Mouse (Mus musculus): ENCODE data around the gene Tyw1. TPM values are rescaled to one million over a fixed set of nuclear protein-coding genes. Genes with fewer than 3 reads are reported as not detected.
A peak's percentile ranks its signal among the peaks of the same experiment; 100 is the strongest.

The Tyw1 gene
- total RNA-seq, 2 experiments from 2014 or later, result 15.2 to 18.2 TPM

DNA sequence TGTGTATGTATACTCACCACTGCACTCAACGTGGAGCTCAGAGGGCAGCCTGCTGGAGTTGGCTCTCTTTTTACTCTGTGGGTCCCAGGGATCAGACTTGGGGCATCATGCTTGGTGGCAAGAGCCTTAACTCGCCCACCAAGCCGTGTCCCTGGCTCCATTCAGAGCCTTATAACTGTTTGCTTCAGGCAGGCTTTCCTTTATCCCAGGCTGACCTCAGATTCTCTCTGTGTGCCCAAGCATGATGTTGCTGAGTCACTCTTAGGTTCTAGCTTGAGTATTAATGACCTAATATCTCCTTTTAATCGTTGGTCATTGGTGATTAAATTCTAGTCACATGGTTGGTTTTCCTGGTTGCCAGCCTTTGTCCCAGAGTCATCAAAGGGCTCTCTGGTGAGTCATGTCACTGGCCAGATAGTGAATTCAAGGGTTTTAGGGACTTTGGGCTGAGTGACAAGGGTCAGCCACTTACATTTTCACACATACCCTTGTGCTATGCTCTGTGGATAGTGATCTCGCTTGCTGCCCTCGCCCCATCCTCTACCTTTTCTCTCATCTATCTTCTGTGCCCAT lies 9.1 kb downstream of the Tyw1 start:
- no peak for DNase-seq

DNA sequence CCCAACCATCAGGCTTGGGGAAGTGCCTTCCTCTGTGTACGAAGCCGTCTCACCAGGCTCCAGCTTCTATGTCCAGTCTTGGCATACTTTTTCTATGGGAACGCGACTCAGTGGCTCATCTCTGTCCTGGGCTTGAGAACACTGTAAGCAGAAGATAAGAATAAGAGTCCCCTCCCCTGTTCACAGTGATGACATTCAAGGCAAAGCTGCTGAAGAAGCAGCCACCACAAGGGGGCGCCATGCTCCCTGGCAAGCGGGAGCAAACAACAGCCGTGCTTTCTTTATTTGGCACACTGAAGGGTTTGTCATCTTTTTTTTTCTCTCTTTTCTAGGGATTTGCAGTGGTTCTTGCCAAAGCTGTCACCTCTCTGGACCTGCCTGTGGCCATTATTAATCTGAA lies 11.2 kb downstream of the Tyw1 start:
- no peak for DNase-seq

GRCm38 (mm10) chr5:130267316-130267715 lies 11.9 kb downstream of the Tyw1 start:
- DNase-seq, result no peak

DNA sequence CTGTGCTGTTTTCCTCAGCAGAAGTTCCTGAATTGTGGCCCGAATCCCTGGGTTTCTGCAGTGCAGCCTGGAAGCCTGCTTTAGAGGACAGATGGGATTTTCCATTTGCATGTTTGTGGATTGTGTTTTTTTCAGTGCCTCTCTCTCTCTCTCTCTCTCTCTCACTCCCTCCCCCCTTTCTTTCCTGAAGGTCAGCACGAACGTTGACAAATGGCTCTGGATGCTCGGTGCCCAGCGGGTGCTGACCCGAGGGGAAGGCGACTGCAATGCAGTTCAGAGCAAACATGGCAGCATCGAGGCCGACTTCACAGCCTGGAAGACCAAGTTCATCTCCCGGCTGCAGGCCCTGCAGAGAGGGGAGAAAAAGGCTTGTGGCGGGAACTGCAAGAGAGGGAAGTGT lies 13.6 kb downstream of the Tyw1 start:
- no peak for DNase-seq

DNA sequence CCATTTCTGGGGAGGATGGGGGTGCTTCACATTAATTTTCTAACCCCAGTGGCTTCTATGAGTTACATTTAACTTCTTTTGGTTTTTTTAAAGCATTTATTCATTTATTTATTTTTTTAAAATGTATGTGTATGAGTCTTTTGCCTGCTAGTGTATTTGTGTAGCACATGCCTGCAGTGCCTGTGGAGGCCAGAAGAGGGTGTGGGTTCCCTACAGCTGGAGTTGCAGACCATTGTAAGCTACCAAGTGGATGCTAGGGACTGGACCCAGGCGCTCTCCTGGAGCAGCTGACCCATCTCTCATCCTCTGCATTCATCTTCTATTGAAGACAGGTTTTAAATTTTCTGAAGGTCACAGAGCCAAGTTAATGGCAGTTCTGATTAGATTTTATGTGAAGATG lies 16.9 kb downstream of the Tyw1 start:
- DNase-seq, result no peak

DNA sequence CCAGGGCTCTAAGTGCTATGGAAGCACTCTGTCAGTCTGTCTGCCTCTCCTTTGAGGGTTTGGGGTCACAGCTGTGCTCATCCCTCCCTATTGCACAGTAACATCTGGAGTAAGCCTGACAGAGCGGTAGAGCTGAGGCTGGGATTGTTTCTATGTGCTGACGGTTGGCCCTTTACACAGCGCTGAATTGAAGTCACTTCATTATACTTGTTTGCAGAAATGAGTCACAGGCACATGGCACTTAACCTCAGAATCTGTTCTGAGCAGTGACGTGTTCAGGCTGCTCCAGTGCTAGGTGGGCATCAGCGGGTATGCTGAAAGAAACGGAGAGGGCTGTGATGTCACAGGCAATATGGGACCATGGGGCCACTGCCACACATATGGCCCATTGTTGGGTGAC lies 17.6 kb downstream of the Tyw1 start:
- no peak for DNase-seq

DNA sequence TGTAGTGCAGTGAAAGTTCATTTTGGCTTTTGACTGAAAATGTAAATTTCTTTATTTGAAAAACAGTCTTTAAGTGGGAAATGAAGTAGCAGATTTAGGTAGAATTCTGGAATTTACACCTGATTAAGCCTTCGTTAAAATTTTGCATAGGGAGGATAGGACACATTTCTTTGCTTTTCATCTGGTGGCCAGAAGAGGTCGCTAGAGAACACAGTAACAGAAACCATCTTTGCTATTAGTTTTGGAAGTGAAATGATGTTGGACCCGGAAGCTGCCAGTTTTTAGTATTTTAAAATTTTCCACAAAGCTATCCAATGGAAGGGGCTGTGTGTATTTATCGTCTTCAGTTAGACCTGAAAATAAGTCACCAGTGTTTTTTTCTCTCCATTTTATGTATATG lies 20.1 kb downstream of the Tyw1 start:
- no peak for DNase-seq

- no peak for DNase-seq
Measured at GRCm38 (mm10) chr5:130278011-130278472, 22.6 kb downstream of the Tyw1 start.

- DNase-seq, result no peak
Measured at GRCm38 (mm10) chr5:130283079-130283732, 27.8 kb downstream of the Tyw1 start.

DNA sequence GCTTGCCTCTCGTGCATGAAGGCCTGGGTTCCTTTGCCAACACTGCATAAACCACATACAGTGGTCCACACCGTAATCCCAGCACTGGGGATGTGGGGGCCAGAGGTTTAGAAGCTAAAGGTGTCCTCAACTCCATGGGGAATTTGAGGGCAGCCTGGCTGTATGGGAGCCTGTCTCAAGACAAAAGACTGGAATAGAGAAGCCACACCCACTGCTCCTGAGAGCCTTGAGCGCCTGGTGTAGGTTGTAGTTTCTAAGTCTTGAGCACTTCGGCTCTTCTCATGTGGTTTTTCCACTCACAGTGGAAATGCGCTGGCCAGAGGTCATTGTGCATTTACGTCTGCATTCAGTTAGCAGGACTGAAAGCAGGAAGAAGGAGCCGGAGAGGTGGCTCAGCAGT lies 32.7 kb downstream of the Tyw1 start:
- DNase-seq, result no peak

- DNase-seq, result no peak
Measured at GRCm38 (mm10) chr5:130290242-130290641, 34.8 kb downstream of the Tyw1 start.

- DNase-seq, result peak; percentile 66 to 67
Measured at GRCm38 (mm10) chr5:130290775-130291174, 35.4 kb downstream of the Tyw1 start.

GRCm38 (mm10) chr5:130292976-130293375 lies 37.6 kb downstream of the Tyw1 start:
- no peak for DNase-seq

DNA sequence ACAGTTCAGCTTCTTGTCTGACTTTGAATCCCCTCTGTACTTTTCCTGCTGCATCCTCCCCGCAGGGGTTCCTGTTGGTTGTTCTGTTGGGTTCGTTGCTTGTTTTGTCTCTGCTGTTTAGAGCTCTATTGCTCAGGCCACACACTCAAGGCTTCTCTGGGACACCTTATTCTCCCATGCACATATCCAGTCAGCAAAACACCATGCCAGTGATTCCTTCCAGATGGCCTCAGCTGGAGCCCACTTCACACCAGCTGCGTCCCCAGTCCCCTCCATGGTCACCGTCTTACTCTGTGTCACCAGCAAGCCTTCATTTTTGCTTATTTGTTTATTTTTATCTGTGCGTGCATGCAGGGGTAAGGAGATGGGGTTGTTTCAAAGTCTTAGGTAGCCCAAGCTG lies 38.5 kb downstream of the Tyw1 start:
- DNase-seq, result no peak

DNA sequence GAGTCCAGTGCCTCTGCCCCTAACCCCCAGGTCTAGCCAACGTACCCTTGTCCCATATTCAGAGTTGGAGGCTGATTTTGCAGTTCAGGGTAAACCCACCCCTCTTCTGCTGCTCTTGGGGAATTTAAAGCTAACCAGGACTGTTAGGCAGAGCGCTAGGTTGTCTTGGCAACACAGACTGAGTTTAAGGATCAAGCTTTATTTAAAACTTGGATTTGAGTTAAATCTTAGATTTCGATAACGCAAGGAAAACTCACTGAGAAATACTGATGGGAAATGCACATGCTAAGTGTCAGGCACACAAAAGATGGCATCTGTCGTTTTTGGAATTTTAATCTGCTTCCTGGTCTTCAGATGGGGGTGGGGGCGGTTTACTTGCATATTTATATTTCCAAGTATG lies 39.2 kb downstream of the Tyw1 start:
- no peak for DNase-seq

DNA sequence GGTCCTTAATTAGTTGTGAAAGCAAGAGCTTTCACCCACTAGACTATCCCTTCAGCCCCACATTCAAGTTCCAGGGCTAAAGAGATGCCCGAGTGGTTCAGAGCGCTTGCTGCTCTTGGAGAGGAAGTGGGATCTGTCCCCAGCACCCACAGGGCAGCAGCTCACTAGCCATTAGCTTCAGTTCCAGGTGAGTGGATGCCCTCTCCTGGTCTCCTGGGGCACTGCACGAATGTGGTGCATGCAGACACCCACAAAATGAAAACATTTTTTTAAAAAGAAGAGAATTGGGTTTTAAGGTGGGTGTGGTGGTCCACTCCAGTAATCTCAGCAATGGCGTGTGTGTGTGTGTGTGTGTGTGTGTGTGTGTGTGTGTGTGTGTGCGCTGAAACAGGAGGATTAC lies 40.7 kb downstream of the Tyw1 start:
- no peak for DNase-seq

DNA sequence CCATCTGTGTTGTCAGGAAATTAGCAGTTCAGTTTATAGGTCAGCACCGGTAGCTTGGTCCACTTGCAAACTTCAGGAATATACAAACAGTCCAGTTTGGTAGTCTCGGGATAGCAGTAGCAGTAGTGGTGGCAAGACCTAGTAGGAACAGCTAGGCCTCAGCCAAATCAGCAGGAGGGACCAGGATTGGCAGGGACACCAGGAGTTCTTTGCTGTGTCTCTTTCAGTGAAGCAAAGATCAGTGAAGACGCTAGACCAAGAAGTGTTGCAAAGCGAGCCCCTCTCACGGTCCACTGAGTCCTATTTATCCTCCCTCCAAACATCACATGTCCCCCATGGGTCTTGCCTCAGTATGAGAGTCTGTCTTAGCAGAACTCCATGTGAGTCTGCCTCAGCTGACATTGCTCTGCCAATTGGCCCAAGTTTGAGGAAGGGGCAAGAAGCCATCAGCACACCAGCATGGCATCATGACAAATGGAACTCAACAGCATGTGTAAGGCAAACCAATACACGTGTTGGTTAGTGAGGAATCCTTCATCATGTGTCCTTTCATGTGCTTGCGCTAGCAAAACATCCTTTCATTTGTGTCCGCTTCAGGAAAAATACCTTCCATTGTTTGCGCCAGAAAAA lies 43.5 kb downstream of the Tyw1 start:
- no peak for DNase-seq

DNA sequence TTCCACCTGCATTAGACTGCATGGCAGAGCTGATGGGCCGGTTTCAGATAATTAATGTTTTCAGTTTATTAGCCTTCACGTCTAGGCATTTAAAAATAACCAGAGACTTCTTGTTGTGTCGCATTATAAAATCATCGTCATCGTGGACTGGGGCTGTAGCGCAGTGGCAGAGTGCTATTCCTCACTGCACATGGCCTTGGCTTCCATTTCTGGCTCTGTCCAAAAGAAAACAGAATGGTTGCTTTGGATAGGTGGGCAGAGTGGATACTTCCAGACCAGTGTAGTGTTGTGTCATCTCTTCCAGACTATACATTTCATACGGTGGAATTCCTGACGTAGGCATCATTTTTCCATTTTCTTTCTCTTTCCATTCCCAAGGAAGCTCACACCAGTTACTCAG lies 44.1 kb downstream of the Tyw1 start:
- no peak for DNase-seq

DNA sequence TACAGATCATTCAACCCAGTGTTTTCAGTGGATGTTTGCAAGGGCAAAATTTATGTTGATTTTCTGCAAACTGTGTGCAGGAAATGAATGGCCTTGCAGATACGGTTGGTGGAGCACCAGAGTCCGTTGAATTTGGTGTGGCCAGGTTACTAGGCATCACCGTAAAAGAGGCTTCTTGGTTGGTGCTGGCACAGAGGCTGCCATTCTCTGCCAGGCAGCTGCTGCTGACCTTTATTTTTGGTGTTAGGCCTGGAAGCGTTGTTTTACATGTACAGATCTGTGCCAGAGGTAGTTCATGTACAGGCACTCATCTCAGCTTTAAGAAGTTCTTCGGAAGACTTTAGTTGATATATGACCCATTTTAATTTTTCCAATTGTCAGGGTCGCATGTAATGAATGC lies 48.2 kb downstream of the Tyw1 start:
- DNase-seq, result no peak

DNA sequence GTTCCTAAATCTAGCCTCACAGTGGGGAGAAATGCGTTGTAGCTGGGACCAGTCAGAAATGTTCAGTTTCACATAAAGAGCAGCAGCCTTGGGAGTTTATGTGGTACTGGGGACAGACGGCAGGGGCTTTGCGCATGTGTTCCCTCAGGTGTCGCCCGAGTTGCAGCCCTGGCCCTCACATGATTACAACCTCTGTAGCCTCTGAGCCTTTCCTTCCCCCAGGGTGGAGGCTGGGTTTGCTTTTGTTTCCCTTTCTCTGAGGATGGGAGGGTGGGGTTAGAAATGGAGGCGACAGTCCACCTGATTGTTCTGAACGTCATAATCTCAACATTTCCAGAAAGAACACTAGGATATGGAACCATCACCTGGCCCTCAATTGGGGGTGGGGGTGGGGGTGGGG lies 52.5 kb downstream of the Tyw1 start:
- no peak for DNase-seq

GRCm38 (mm10) chr5:130310077-130310476 lies 54.7 kb downstream of the Tyw1 start:
- no peak for DNase-seq

GRCm38 (mm10) chr5:130310827-130311226 lies 55.4 kb downstream of the Tyw1 start:
- DNase-seq, result no peak

GRCm38 (mm10) chr5:130313488-130313887 lies 58.1 kb downstream of the Tyw1 start:
- no peak for DNase-seq

GRCm38 (mm10) chr5:130314926-130315325 lies 59.5 kb downstream of the Tyw1 start:
- DNase-seq, result no peak
